ENCODE assay signal across 21 mouse cellular contexts in genomic region chr9:70274071-70274470, GRCm38 (mm10).
DNase-seq lines count a peak whose midpoint lies in the region; ATAC-seq and TF ChIP-seq lines count a peak whose summit lies in the region.
"Had no signal": no experiment of that assay in that cellular context is flagged by ENCODE, and none has a peak within 500 bp of the region (broad histone marks: within the 10 kb centered on the region; RNA-seq: fewer than 3 reads in every experiment).

No protein-coding gene starts in this region.

- H3K36me3 ChIP-seq in lung, embryonic 15.5 days = no peaks in the 10 kb centered on the region
- H3K36me3 ChIP-seq in ES-Bruce4 (ENCODE audit: control insufficient read depth, insufficient read depth, low read length, poor library complexity, severe bottlenecking) = no peaks in the 10 kb centered on the region
- no peaks in the 10 kb centered on the region for H3K36me3 ChIP-seq in stomach, embryonic 14.5 days (ENCODE audit: control insufficient read depth, insufficient read depth, low read length)
- H3K36me3 ChIP-seq in heart, adult 2 months (ENCODE audit: control insufficient read depth, insufficient read depth, low read length) = no peaks in the 10 kb centered on the region
- H3K36me3 ChIP-seq: embryonic facial prominence, embryonic 13.5 days; forebrain, embryonic 12.5 days; G1E; heart, embryonic 12.5 days; hindbrain, embryonic 10.5 days had no signal

- H3K4me2 ChIP-seq in lung, embryonic 15.5 days = no peak overlapping the region
- H3K4me2 ChIP-seq in stomach, embryonic 14.5 days (replicated peaks; ENCODE audit: low read depth, low read length) = no peak overlapping the region
- H3K4me2 ChIP-seq: embryonic facial prominence, embryonic 13.5 days; forebrain, embryonic 12.5 days; heart, embryonic 12.5 days; hindbrain, embryonic 14.5 days had no signal

- TF ChIP-seq POLR2A in ES-Bruce4 (IDR thresholded peaks at IDR 0.05; ENCODE audit: insufficient read depth, low read length) = no peak
- no peak for TF ChIP-seq POLR2A in heart, adult 2 months (IDR thresholded peaks at IDR 0.05; ENCODE audit: insufficient read depth, low read depth, low read length)

- H3K79me2 ChIP-seq in heart, adult 2 months (replicated peaks; ENCODE audit: control insufficient read depth, insufficient read depth, low read length) = peaks cover 1% of the 10 kb centered on the region; the same call in 1 of the 2 replicates

- H3K27ac ChIP-seq in lung, embryonic 15.5 days = peak overlapping the region; percentile 86
- peak overlapping the region; percentile 64 for H3K27ac ChIP-seq in ES-Bruce4 (ENCODE audit: insufficient read depth, low read length)
- peak overlapping the region; percentile 28; the same call in 1 of the 2 replicates for H3K27ac ChIP-seq in stomach, embryonic 14.5 days (ENCODE audit: low read length)
- H3K27ac ChIP-seq in heart, adult 2 months = no peak overlapping the region
- H3K27ac ChIP-seq in gastrocnemius, adult 2 months = no peak overlapping the region
- H3K27ac ChIP-seq: embryonic facial prominence, embryonic 13.5 days; forebrain, embryonic 12.5 days; hindbrain, embryonic 10.5 days; hindbrain, embryonic 14.5 days had no signal

- H3K27me3 ChIP-seq in lung, embryonic 15.5 days = no peaks in the 10 kb centered on the region
- no peaks in the 10 kb centered on the region for H3K27me3 ChIP-seq in ES-Bruce4 (ENCODE audit: control insufficient read depth, insufficient read depth, low read length, poor library complexity, severe bottlenecking)
- H3K27me3 ChIP-seq in stomach, embryonic 14.5 days (ENCODE audit: control insufficient read depth, insufficient read depth, low read length) = no peaks in the 10 kb centered on the region
- H3K27me3 ChIP-seq in heart, adult 2 months (ENCODE audit: control insufficient read depth, insufficient read depth, low read length) = no peaks in the 10 kb centered on the region
- H3K27me3 ChIP-seq: CH12.LX; embryonic facial prominence, embryonic 13.5 days; forebrain, embryonic 12.5 days; heart, embryonic 12.5 days had no signal

- H3K9ac ChIP-seq in lung, embryonic 15.5 days = no peak overlapping the region
- H3K9ac ChIP-seq in ES-Bruce4 (ENCODE audit: low read depth, poor library complexity, severe bottlenecking) = no peak overlapping the region
- H3K9ac ChIP-seq in stomach, embryonic 14.5 days (replicated peaks; ENCODE audit: low read depth, low read length) = no peak overlapping the region
- H3K9ac ChIP-seq in heart, adult 2 months (ENCODE audit: low read depth, low read length) = no peak overlapping the region
- H3K9ac ChIP-seq: embryonic facial prominence, embryonic 13.5 days; forebrain, embryonic 12.5 days; heart, embryonic 12.5 days; hindbrain, embryonic 14.5 days had no signal

- H3K4me1 ChIP-seq in lung, embryonic 15.5 days = peaks cover 50% of the 10 kb centered on the region
- peaks cover 9% of the 10 kb centered on the region for H3K4me1 ChIP-seq in ES-Bruce4 (ENCODE audit: control insufficient read depth, insufficient read depth, low read length)
- H3K4me1 ChIP-seq in stomach, embryonic 14.5 days (ENCODE audit: control insufficient read depth, insufficient read depth, low read length) = no peaks in the 10 kb centered on the region
- H3K4me1 ChIP-seq in heart, adult 2 months (ENCODE audit: control insufficient read depth, insufficient read depth, low read length) = peaks cover 7% of the 10 kb centered on the region

- no peak for DNase-seq in lung, postnatal 10 days
- peak; percentile 85 for DNase-seq in R1 (ENCODE audit: low read depth, low spot score)
- no peak for DNase-seq in spleen, adult 12 weeks (ENCODE audit: low spot score)
- DNase-seq in heart, adult 2 months = no peak
- DNase-seq in gastrocnemius, adult 2 months = no peak
- DNase-seq: adrenal gland, postnatal 14 days; cerebellum, adult 18-20 months; cerebellum, adult 9-11 months; cerebellum, postnatal 36 days; gastrocnemius, postnatal 10 days had no signal

- TF ChIP-seq CTCF in ES-Bruce4 (IDR thresholded peaks at IDR 0.05; ENCODE audit: low read depth, low read length) = no peak
- TF ChIP-seq CTCF in heart, adult 2 months (IDR thresholded peaks at IDR 0.05) = no peak
- no peak for TF ChIP-seq CTCF in gastrocnemius, adult 2 months (IDR thresholded peaks at IDR 0.05)

- WGBS in lung, embryonic 15.5 days = 82% methylated on average over 6 of the region's 6 CpGs
- WGBS in stomach, embryonic 14.5 days = 89% methylated on average over 6 of the region's 6 CpGs
- WGBS in heart, adult 2 months = 95% methylated on average over 6 of the region's 6 CpGs

- no peak for TF ChIP-seq EP300 in ES-Bruce4 (IDR thresholded peaks at IDR 0.05; ENCODE audit: insufficient read depth, low read depth, low read length)
- no peak for TF ChIP-seq EP300 in heart, adult 2 months (IDR thresholded peaks at IDR 0.05; ENCODE audit: insufficient read depth, low read depth, low read length)

- ATAC-seq in lung, embryonic 15.5 days (ENCODE audit: borderline replicate concordance, extremely low read depth, low FRiP score, low TSS enrichment) = no peak
- ATAC-seq in stomach, embryonic 14.5 days (ENCODE audit: insufficient number of reproducible peaks, insufficient read depth, low FRiP score, low read depth) = no peak
- ATAC-seq: activated CD4-positive, CD25-positive, alpha-beta regulatory T cell, adult 4 months had no signal

- intact Hi-C loops in heart, adult 2 months (cut with DNase I) = no loop called here
- intact Hi-C loops in gastrocnemius, adult 2 months (cut with DNase I) = no loop called here

- H3K9me3 ChIP-seq in lung, embryonic 15.5 days = no peaks in the 10 kb centered on the region
- no peaks in the 10 kb centered on the region for H3K9me3 ChIP-seq in ES-Bruce4 (replicated peaks; ENCODE audit: control insufficient read depth, insufficient read depth, low read length, poor library complexity, severe bottlenecking)
- H3K9me3 ChIP-seq in stomach, embryonic 14.5 days (ENCODE audit: control insufficient read depth, low read depth, low read length) = no peaks in the 10 kb centered on the region
- H3K9me3 ChIP-seq: embryonic facial prominence, embryonic 13.5 days; forebrain, embryonic 12.5 days; G1E; heart, embryonic 12.5 days; hindbrain, embryonic 10.5 days had no signal

- no peak overlapping the region for H3K4me3 ChIP-seq in lung, embryonic 15.5 days
- H3K4me3 ChIP-seq in ES-Bruce4 (ENCODE audit: low read depth, low read length) = no peak overlapping the region
- no peak overlapping the region for H3K4me3 ChIP-seq in stomach, embryonic 14.5 days (ENCODE audit: low read depth, low read length)
- H3K4me3 ChIP-seq in heart, adult 2 months = no peak overlapping the region
- no peak overlapping the region for H3K4me3 ChIP-seq in gastrocnemius, adult 2 months
- H3K4me3 ChIP-seq: embryonic facial prominence, embryonic 13.5 days; forebrain, embryonic 12.5 days; heart, embryonic 12.5 days; hindbrain, embryonic 10.5 days had no signal

Comparison
In these comparisons a context has a peak if more than half of its experiments do, and no peak if none do; other contexts are left out.
1. H3K27ac ChIP-seq: peak in lung, embryonic 15.5 days (single experiment), ES-Bruce4 (single experiment) and stomach, embryonic 14.5 days (single experiment); none in heart, adult 2 months (single experiment) and gastrocnemius, adult 2 months (single experiment).